Comparison of ENCODE assay signal across 24 mouse cellular contexts in genomic region chr8:13149287-13149686, GRCm38 (mm10). TPM values are rescaled to one million over a fixed set of nuclear protein-coding genes. Genes with fewer than 3 reads are reported as not detected.
DNase-seq lines count a peak whose midpoint lies in the region; ATAC-seq and TF ChIP-seq lines count a peak whose summit lies in the region.
"Had no signal": no experiment of that assay in that cellular context is flagged by ENCODE, and none has a peak within 500 bp of the region (broad histone marks: within the 10 kb centered on the region; RNA-seq: fewer than 3 reads in every experiment).

No protein-coding gene starts in this region.

- intact Hi-C loops in heart, adult 2 months (cut with DNase I): no loop called here
- intact Hi-C loops in heart, postnatal 25 days (cut with DNase I): no loop called here

- no peak overlapping the region for H3K27ac ChIP-seq in heart, adult 2 months
- no peak overlapping the region for H3K27ac ChIP-seq in liver, embryonic 14.5 days
- H3K27ac ChIP-seq: embryonic facial prominence, embryonic 15.5 days; limb, embryonic 12.5 days; liver, embryonic 15.5 days; macrophage; midbrain, embryonic 10.5 days; neural tube, embryonic 15.5 days had no signal

- H3K79me2 ChIP-seq in heart, adult 2 months (replicated peaks; ENCODE audit: control insufficient read depth, insufficient read depth, low read length): no peaks in the 10 kb centered on the region

- H3K9me3 ChIP-seq in liver, embryonic 14.5 days (ENCODE audit: control insufficient read depth, low read length): no peaks in the 10 kb centered on the region
- H3K9me3 ChIP-seq: embryonic facial prominence, embryonic 15.5 days; limb, embryonic 12.5 days; liver, embryonic 15.5 days; midbrain, embryonic 10.5 days; neural tube, embryonic 15.5 days had no signal

- WGBS in heart, adult 2 months: 98% methylated on average over 2 of the region's 2 CpGs
- WGBS in liver, embryonic 14.5 days (ENCODE audit: insufficient replicate concordance): 85% methylated on average over 2 of the region's 2 CpGs

- no peak for TF ChIP-seq POLR2A in heart, adult 2 months (IDR thresholded peaks at IDR 0.05; ENCODE audit: insufficient read depth, low read depth, low read length)

- no peak for DNase-seq in heart, adult 2 months
- DNase-seq in heart, postnatal 25 days (ENCODE audit: low spot score): no peak
- DNase-seq in liver, embryonic 14.5 days (ENCODE audit: low read depth in 3 of 3, low spot score in 3 of 3): no peak
- DNase-seq in liver (no peak), 3T3-L1 (ENCODE audit: low read depth, low spot score) (peak; percentile 29), ES-CJ7 (ENCODE audit: low read depth, low spot score) (peak; percentile 35)
- DNase-seq in natural killer cell, adult 2 months (ENCODE audit: low spot score in 2 of 2): no peak
- no peak for DNase-seq in cerebellum, postnatal 14 days
- DNase-seq: adrenal gland, postnatal 36 days; B cell, adult 2 months; gastrocnemius, postnatal 14 days; heart, adult 18-20 months; heart, postnatal 4 days; kidney, adult 18-20 months; kidney, postnatal 25 days; spleen, adult 18-20 months; thymus, adult 18-20 months had no signal

- H3K9ac ChIP-seq in heart, adult 2 months (ENCODE audit: low read depth, low read length): no peak overlapping the region
- no peak overlapping the region for H3K9ac ChIP-seq in liver, embryonic 14.5 days (replicated peaks)
- H3K9ac ChIP-seq: embryonic facial prominence, embryonic 15.5 days; limb, embryonic 12.5 days; liver, embryonic 15.5 days; neural tube, embryonic 15.5 days had no signal

- no peak overlapping the region for H3K4me3 ChIP-seq in heart, adult 2 months
- H3K4me3 ChIP-seq in liver, embryonic 14.5 days (ENCODE audit: insufficient read depth in 1 of 2, low read depth in 2 of 2, low read length in 2 of 2): no peak overlapping the region
- H3K4me3 ChIP-seq: embryonic facial prominence, embryonic 15.5 days; limb, embryonic 12.5 days; liver, embryonic 15.5 days; midbrain, embryonic 10.5 days; neural tube, embryonic 15.5 days had no signal

- no peak overlapping the region for H3K4me2 ChIP-seq in liver, embryonic 14.5 days (ENCODE audit: low read depth)
- H3K4me2 ChIP-seq: embryonic facial prominence, embryonic 15.5 days; limb, embryonic 12.5 days; liver, embryonic 15.5 days; neural tube, embryonic 15.5 days had no signal

- ATAC-seq in liver, embryonic 14.5 days (ENCODE audit: insufficient read depth): no peak
- ATAC-seq: hindbrain, embryonic 16.5 days had no signal

- no peak for TF ChIP-seq EP300 in heart, adult 2 months (IDR thresholded peaks at IDR 0.05; ENCODE audit: insufficient read depth, low read depth, low read length)
- no peak for TF ChIP-seq EP300 in liver, embryonic 14.5 days (IDR thresholded peaks at IDR 0.05; ENCODE audit: low read depth)

- peak; percentile 38 for TF ChIP-seq CTCF in heart, adult 2 months (IDR thresholded peaks at IDR 0.05)
- TF ChIP-seq CTCF in liver, embryonic 14.5 days (IDR thresholded peaks at IDR 0.05; ENCODE audit: low read depth): peak; percentile 30; the same call in 1 of the 2 replicates

- H3K27me3 ChIP-seq in heart, adult 2 months (ENCODE audit: control insufficient read depth, insufficient read depth, low read length): no peaks in the 10 kb centered on the region
- H3K27me3 ChIP-seq in liver, embryonic 14.5 days (ENCODE audit: control insufficient read depth, insufficient read depth, low read length): no peaks in the 10 kb centered on the region
- H3K27me3 ChIP-seq: embryonic facial prominence, embryonic 15.5 days; limb, embryonic 12.5 days; liver, embryonic 15.5 days; neural tube, embryonic 15.5 days had no signal

- no peaks in the 10 kb centered on the region for H3K4me1 ChIP-seq in heart, adult 2 months (ENCODE audit: control insufficient read depth, insufficient read depth, low read length)
- H3K4me1 ChIP-seq in liver, embryonic 14.5 days (replicated peaks; ENCODE audit: control insufficient read depth in 2 of 2, insufficient read depth in 2 of 2, low read length in 1 of 2): no peaks in the 10 kb centered on the region
- H3K4me1 ChIP-seq: embryonic facial prominence, embryonic 15.5 days; limb, embryonic 12.5 days; liver, embryonic 15.5 days; midbrain, embryonic 10.5 days; neural tube, embryonic 15.5 days had no signal

- no peaks in the 10 kb centered on the region for H3K36me3 ChIP-seq in heart, adult 2 months (ENCODE audit: control insufficient read depth, insufficient read depth, low read length)
- peaks cover 44% of the 10 kb centered on the region for H3K36me3 ChIP-seq in liver, embryonic 14.5 days (replicated peaks; ENCODE audit: control insufficient read depth, insufficient read depth, low read depth)

RNA-seq across cellular contexts. Expression of gene Lamp1, which starts 9.7 kb away (rescaled TPM):
- 100 to 1,000 TPM; 406 to 437 TPM for total RNA-seq in heart, adult 2 months (2021)
- polyA plus RNA-seq in heart, adult 2 months (2012; rRNA removed): 462 and 645 TPM in 2 replicates
- 100 to 1,000 TPM; 374 to 387 TPM for total RNA-seq in heart, postnatal 25 days (2021)
- 112 and 137 TPM in 2 replicates for polyA plus RNA-seq in liver, embryonic 14.5 days (2012; rRNA removed)
- polyA plus RNA-seq in liver, embryonic 14.5 days (2014; fragmentation: Nextera tagmentation; extraction: Ambion mirVana): 178 and 198 TPM in 2 replicates

RNA-seq across cellular contexts. Expression of gene Cul4a, which starts 43.9 kb away (rescaled TPM):
- total RNA-seq in heart, adult 2 months (2021): 10 to 100 TPM; 68.5 to 76.0 TPM
- 35.0 and 71.0 TPM in 2 replicates for polyA plus RNA-seq in heart, adult 2 months (2012; rRNA removed)
- 10 to 100 TPM; 75.1 to 76.1 TPM for total RNA-seq in heart, postnatal 25 days (2021)
- polyA plus RNA-seq in liver, embryonic 14.5 days (2012; rRNA removed): 38.9 and 48.5 TPM in 2 replicates
- polyA plus RNA-seq in liver, embryonic 14.5 days (2014; fragmentation: Nextera tagmentation; extraction: Ambion mirVana): 68.8 and 83.0 TPM in 2 replicates

RNA-seq across cellular contexts. Expression of gene Pcid2, which starts 44.0 kb away (rescaled TPM):
- total RNA-seq in heart, adult 2 months (2021): 10 to 100 TPM in 1 of 2 experiments, 1 to 10 TPM in 1; 8.2 to 10.3 TPM
- 12.9 and 14.4 TPM in 2 replicates for polyA plus RNA-seq in heart, adult 2 months (2012; rRNA removed)
- 10 to 100 TPM in 1 of 2 experiments, 1 to 10 TPM in 1; 8.8 to 10.3 TPM for total RNA-seq in heart, postnatal 25 days (2021)
- 9.9 and 10.9 TPM in 2 replicates for polyA plus RNA-seq in liver, embryonic 14.5 days (2012; rRNA removed)
- polyA plus RNA-seq in liver, embryonic 14.5 days (2014; fragmentation: Nextera tagmentation; extraction: Ambion mirVana): 12.3 and 13.2 TPM in 2 replicates

RNA-seq across cellular contexts. Expression of gene Grtp1, which starts 51.1 kb away (rescaled TPM):
- total RNA-seq in heart, adult 2 months (2021): 1 to 10 TPM; 3.9 to 5.1 TPM
- polyA plus RNA-seq in heart, adult 2 months (2012; rRNA removed): 3.8 and 5.6 TPM in 2 replicates
- total RNA-seq in heart, postnatal 25 days (2021): 1 to 10 TPM; 4.1 to 5.2 TPM
- 5.7 TPM in 2 replicates for polyA plus RNA-seq in liver, embryonic 14.5 days (2012; rRNA removed)
- polyA plus RNA-seq in liver, embryonic 14.5 days (2014; fragmentation: Nextera tagmentation; extraction: Ambion mirVana): 9.5 and 10.1 TPM in 2 replicates

Comparison
In these comparisons a context has a peak if more than half of its experiments do, and no peak if none do; other contexts are left out.
1. DNase-seq: peak in 3T3-L1 (single experiment) and ES-CJ7 (single experiment); none in heart, adult 2 months (0 of 2), heart, postnatal 25 days (single experiment), liver, embryonic 14.5 days (0 of 3), liver (single experiment), natural killer cell, adult 2 months (0 of 2) and cerebellum, postnatal 14 days (0 of 2).